Mouse (Mus musculus): ENCODE results near the gene Itga2.

DNA sequence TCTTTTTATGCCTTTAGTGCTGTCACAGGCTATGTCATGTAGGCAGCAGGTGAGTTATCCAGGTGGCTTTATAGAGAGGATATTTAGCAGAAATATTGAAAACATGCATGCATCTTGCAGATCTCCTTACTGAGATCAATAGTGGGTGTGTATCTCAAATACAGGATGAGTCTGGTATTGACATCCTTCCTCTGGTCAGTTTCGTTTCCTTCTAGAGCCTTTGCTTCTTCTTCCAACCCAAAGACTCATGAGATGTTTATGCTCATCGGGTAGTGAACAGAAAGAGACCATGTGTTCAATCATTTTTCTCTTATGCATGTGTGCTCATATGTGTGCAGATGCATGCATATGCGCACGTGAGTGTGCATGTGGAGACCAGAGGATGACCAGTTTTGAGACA, 44.6 kb downstream of the Itga2 start:
- no peak for TF ChIP-seq CTCF (IDR thresholded peaks at IDR 0.05; ENCODE audit: extremely low read depth, insufficient read depth, low read length)
- TF ChIP-seq POLR2A (IDR thresholded peaks at IDR 0.05; ENCODE audit: extremely low read depth, insufficient read depth, low read length), result no peak

Measured in cortical plate, adult 2 months (tissue).